Mouse (Mus musculus): ENCODE results near the gene Cd44. TPM values are rescaled to one million over a fixed set of nuclear protein-coding genes. Genes with fewer than 3 reads are reported as not detected.

Cd44 gene
- polyA plus RNA-seq, 1 experiment from 2014 or later, result 2.0 TPM

DNA sequence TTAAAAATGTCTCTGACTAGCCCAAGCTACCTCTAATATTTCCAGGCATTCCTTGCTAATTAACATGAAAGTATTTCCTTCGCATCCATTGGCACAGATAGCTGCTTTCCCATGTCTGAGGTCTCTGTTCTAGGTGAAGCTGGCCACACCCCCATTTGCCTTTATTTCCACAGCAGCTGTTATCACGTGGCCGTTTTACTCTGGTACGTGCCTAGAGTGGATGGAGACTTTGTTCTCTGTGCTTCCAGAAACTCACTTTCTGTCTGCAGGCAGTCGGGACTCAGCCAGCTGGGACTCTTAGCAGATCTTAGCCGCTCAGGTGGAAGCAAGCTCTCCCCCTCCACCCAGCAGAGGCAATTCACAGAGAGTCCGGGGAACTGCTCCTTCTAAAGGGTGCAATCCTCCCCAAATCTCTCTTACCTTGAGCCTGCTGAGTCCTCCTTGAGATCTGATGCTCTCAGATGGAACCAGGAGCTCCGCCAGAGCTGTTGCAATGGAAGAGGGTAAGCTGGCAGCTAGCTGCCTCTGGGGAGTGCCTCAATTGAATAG, 39.4 kb upstream of the Cd44 start:
- Histone ChIP-seq H3K27me3 (ENCODE audit: control insufficient read depth, insufficient read depth, low read length) (no peaks in the 10 kb centered on the region), H3K4me2 (ENCODE audit: low read depth, low read length, severe bottlenecking) (no peak overlapping the region), H3K9ac (ENCODE audit: low read length) (no peak overlapping the region), H3K9me3 (ENCODE audit: control insufficient read depth, low read length) (no peaks in the 10 kb centered on the region), H3K27ac (ENCODE audit: low read depth, low read length) (no peak overlapping the region), H3K36me3 (ENCODE audit: control insufficient read depth, insufficient read depth, low read length) (no peaks in the 10 kb centered on the region), H3K4me3 (ENCODE audit: low read depth, low read length) (no peak overlapping the region), H3K4me1 (replicated peaks; ENCODE audit: control insufficient read depth, insufficient read depth, low read length) (no peaks in the 10 kb centered on the region)
- WGBS, result 76% methylated on average over 8 of the region's 8 CpGs
- ATAC-seq (replicated peaks; ENCODE audit: low FRiP score), result no peak
- DNase-seq (ENCODE audit: low spot score), result no peak

DNA sequence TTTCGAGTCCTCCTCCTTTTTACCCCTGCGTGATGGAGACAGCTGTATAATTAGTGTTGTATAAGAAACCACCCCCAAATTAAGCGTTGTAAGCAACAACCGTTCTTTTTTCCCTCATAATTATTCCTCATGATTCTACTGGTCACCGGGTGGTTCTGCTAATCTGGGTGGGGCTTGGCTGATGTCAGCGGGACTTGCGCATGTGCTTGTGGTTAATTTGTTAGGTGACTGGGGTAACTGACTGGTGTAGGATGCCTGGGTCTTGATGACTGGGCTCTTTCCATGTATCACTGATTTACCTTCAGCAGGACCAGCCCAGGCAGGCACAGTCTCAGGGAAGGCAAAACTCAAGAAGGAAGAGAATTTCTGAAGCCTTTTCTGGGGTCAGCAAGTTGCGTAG, 38.7 kb upstream of the Cd44 start:
- no peak overlapping the region for H3K9ac ChIP-seq (ENCODE audit: low read length)
- H3K4me1 ChIP-seq (replicated peaks; ENCODE audit: control insufficient read depth, insufficient read depth, low read length), result no peaks in the 10 kb centered on the region
- ATAC-seq (replicated peaks; ENCODE audit: low FRiP score) (no peak), DNase-seq (ENCODE audit: low spot score) (no peak)
- H3K27ac ChIP-seq (ENCODE audit: low read depth, low read length), result no peak overlapping the region
- H3K4me2 ChIP-seq (ENCODE audit: low read depth, low read length, severe bottlenecking), result no peak overlapping the region
- H3K27me3 ChIP-seq (ENCODE audit: control insufficient read depth, insufficient read depth, low read length), result no peaks in the 10 kb centered on the region
- H3K36me3 ChIP-seq (ENCODE audit: control insufficient read depth, insufficient read depth, low read length), result no peaks in the 10 kb centered on the region
- WGBS, result 84% methylated on average over 8 of the region's 8 CpGs
- no peaks in the 10 kb centered on the region for H3K9me3 ChIP-seq (ENCODE audit: control insufficient read depth, low read length)
- H3K4me3 ChIP-seq (ENCODE audit: low read depth, low read length), result no peak overlapping the region

DNA sequence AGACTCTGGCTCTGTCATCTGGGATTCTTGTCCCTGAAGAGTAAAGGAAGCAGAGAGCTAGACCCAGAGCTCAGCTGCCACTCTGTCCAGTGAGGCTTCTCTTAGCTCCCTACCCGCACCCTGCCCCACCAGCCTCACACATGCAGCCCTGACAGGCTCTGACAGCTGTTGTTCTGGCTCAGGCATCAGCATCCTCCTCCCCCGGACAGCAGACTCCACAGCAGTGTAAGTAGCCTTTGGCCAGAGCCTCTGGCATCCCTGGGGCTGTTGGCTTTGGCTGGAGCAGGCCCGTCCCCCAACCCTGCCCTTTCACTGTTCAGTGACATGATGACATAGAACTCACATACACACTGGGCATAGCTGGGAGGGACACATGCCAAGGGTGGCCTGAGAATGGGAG, 35.4 kb upstream of the Cd44 start:
- Histone ChIP-seq H3K27ac (ENCODE audit: low read depth, low read length) (no peak overlapping the region), H3K4me1 (replicated peaks; ENCODE audit: control insufficient read depth, insufficient read depth, low read length) (no peaks in the 10 kb centered on the region), H3K4me3 (ENCODE audit: low read depth, low read length) (no peak overlapping the region), H3K27me3 (ENCODE audit: control insufficient read depth, insufficient read depth, low read length) (no peaks in the 10 kb centered on the region), H3K36me3 (ENCODE audit: control insufficient read depth, insufficient read depth, low read length) (no peaks in the 10 kb centered on the region), H3K9me3 (ENCODE audit: control insufficient read depth, low read length) (no peaks in the 10 kb centered on the region), H3K9ac (ENCODE audit: low read length) (no peak overlapping the region), H3K4me2 (ENCODE audit: low read depth, low read length, severe bottlenecking) (no peak overlapping the region)
- ATAC-seq (replicated peaks; ENCODE audit: low FRiP score), result no peak
- DNase-seq (ENCODE audit: low spot score), result no peak
- 73% methylated on average over 3 of the region's 3 CpGs for WGBS

DNA sequence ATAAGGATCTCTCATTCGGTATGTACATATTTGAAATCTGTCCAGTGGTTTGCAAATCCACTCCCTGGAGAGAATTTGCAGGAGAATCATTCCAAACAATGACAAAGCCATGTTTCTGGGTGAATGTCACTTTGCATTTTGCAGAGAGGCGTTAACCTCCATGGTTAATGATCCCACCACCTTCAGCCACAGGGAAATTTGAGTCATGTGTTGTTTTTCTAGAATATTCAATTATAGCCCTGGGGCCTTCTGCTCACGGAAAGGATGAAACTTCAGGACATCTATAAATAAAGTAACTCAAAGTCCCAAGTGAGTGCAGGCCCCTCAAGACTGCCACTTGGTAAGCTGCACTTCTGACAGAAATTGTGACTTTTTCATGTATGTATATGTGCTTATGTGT, 33.4 kb upstream of the Cd44 start:
- WGBS, result 78% methylated on average over 3 of the region's 3 CpGs
- Histone ChIP-seq H3K9ac (ENCODE audit: low read length) (no peak overlapping the region), H3K27ac (ENCODE audit: low read depth, low read length) (no peak overlapping the region), H3K9me3 (ENCODE audit: control insufficient read depth, low read length) (no peaks in the 10 kb centered on the region), H3K36me3 (ENCODE audit: control insufficient read depth, insufficient read depth, low read length) (no peaks in the 10 kb centered on the region), H3K27me3 (ENCODE audit: control insufficient read depth, insufficient read depth, low read length) (no peaks in the 10 kb centered on the region), H3K4me3 (ENCODE audit: low read depth, low read length) (no peak overlapping the region), H3K4me1 (replicated peaks; ENCODE audit: control insufficient read depth, insufficient read depth, low read length) (no peaks in the 10 kb centered on the region), H3K4me2 (ENCODE audit: low read depth, low read length, severe bottlenecking) (no peak overlapping the region)
- DNase-seq (ENCODE audit: low spot score) (no peak), ATAC-seq (replicated peaks; ENCODE audit: low FRiP score) (no peak)

DNA sequence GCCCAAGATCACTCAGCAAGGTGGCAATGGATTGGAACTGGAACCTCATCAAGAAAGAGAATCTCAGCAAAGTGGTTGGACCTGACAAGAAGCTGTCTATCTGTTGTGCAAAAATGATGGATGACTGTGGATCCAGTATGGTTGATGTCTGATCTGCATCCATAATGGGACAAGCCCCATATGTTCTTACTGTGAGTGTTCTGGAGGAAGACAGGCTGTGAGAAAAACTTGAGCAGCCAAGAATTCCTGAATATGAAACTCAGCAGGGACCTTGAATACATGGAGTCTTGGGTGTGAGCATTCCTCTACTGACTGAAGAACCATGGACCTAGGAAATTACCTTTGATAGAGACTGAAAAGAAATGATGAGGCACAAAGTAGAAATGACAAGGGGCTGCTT, 32.3 kb upstream of the Cd44 start:
- no peak overlapping the region for H3K9ac ChIP-seq (ENCODE audit: low read length)
- no peaks in the 10 kb centered on the region for H3K36me3 ChIP-seq (ENCODE audit: control insufficient read depth, insufficient read depth, low read length)
- DNase-seq (ENCODE audit: low spot score), result no peak
- no peak overlapping the region for H3K4me2 ChIP-seq (ENCODE audit: low read depth, low read length, severe bottlenecking)
- H3K4me1 ChIP-seq (replicated peaks; ENCODE audit: control insufficient read depth, insufficient read depth, low read length), result no peaks in the 10 kb centered on the region
- H3K4me3 ChIP-seq (ENCODE audit: low read depth, low read length), result no peak overlapping the region
- H3K27ac ChIP-seq (ENCODE audit: low read depth, low read length), result no peak overlapping the region
- no peaks in the 10 kb centered on the region for H3K9me3 ChIP-seq (ENCODE audit: control insufficient read depth, low read length)
- no peaks in the 10 kb centered on the region for H3K27me3 ChIP-seq (ENCODE audit: control insufficient read depth, insufficient read depth, low read length)
- no peak for ATAC-seq (replicated peaks; ENCODE audit: low FRiP score)

DNA sequence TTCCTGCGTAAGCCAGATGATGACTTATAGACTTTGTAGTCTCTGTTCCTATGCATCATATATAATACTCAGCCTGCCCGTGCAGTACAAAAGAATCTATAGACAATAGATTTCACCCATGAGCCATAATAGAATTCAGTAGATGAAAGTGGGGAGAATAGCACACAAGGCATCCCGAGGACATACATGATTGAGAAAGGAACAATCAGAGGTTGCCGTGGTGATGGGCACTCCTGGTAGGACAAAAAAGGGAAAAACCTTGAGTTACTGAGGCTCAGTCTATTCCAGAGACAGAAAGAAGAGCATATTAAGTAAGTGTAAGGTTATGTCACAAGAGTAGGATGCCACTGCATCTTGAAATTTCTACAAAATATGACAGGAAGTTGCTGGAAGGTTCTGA, 31.7 kb upstream of the Cd44 start:
- Histone ChIP-seq H3K4me2 (ENCODE audit: low read depth, low read length, severe bottlenecking) (no peak overlapping the region), H3K4me3 (ENCODE audit: low read depth, low read length) (no peak overlapping the region), H3K36me3 (ENCODE audit: control insufficient read depth, insufficient read depth, low read length) (no peaks in the 10 kb centered on the region), H3K4me1 (replicated peaks; ENCODE audit: control insufficient read depth, insufficient read depth, low read length) (no peaks in the 10 kb centered on the region), H3K27me3 (ENCODE audit: control insufficient read depth, insufficient read depth, low read length) (no peaks in the 10 kb centered on the region), H3K9me3 (ENCODE audit: control insufficient read depth, low read length) (no peaks in the 10 kb centered on the region), H3K9ac (ENCODE audit: low read length) (no peak overlapping the region), H3K27ac (ENCODE audit: low read depth, low read length) (no peak overlapping the region)
- DNase-seq (ENCODE audit: low spot score) (no peak), ATAC-seq (replicated peaks; ENCODE audit: low FRiP score) (no peak)
- 60% methylated on average over 4 of the region's 4 CpGs for WGBS

DNA sequence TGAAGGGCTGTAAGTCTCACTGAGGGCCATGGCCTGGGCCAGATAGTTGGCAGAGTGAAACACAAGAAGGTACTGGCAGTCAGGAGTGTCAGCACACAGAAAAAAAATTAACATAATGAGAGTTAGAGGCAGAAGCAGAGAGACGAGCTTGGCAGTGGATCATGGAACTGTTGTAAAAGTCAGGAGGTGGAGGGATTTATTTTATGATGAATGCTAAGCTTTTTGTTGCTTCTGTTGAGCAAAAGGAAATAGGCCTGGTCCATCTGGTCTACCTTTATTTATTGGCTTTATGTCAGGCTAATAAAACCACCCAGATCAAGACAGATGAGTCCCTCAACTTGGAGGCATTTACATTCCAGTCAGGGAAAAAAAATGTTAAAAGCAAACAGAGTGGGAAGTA, 31.2 kb upstream of the Cd44 start:
- DNase-seq (ENCODE audit: low spot score), result no peak
- no peaks in the 10 kb centered on the region for H3K27me3 ChIP-seq (ENCODE audit: control insufficient read depth, insufficient read depth, low read length)
- no peak overlapping the region for H3K4me3 ChIP-seq (ENCODE audit: low read depth, low read length)
- ATAC-seq (replicated peaks; ENCODE audit: low FRiP score), result no peak
- H3K27ac ChIP-seq (ENCODE audit: low read depth, low read length), result no peak overlapping the region
- no peaks in the 10 kb centered on the region for H3K4me1 ChIP-seq (replicated peaks; ENCODE audit: control insufficient read depth, insufficient read depth, low read length)
- no peak overlapping the region for H3K9ac ChIP-seq (ENCODE audit: low read length)
- H3K36me3 ChIP-seq (ENCODE audit: control insufficient read depth, insufficient read depth, low read length), result no peaks in the 10 kb centered on the region
- H3K9me3 ChIP-seq (ENCODE audit: control insufficient read depth, low read length), result no peaks in the 10 kb centered on the region
- H3K4me2 ChIP-seq (ENCODE audit: low read depth, low read length, severe bottlenecking), result no peak overlapping the region
- 56% methylated on average over 1 of the region's 1 CpGs for WGBS

DNA sequence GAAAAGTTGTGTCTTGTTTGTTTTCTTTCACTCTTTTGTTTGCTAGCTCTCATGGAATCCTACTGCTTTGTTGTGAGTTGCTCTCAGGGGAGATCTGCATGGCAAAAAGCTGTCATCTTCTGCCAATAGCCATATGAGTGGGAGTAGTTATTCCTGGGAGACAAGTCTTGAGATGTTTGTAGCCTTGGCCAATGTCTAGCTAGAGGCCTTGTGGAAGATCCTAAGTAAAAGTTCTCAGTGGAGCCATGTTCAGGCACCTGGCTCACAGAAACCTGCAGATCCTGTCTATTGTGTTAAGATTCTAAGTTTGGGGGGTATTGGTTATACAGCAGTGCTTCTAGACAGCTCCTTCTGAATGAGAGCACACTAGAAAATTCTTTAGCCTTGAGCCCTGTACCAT, 26.7 kb upstream of the Cd44 start:
- DNase-seq (ENCODE audit: low spot score) (no peak), ATAC-seq (replicated peaks; ENCODE audit: low FRiP score) (no peak)
- H3K4me2 ChIP-seq (ENCODE audit: low read depth, low read length, severe bottlenecking), result no peak overlapping the region
- no peaks in the 10 kb centered on the region for H3K27me3 ChIP-seq (ENCODE audit: control insufficient read depth, insufficient read depth, low read length)
- H3K4me3 ChIP-seq (ENCODE audit: low read depth, low read length), result no peak overlapping the region
- H3K27ac ChIP-seq (ENCODE audit: low read depth, low read length), result no peak overlapping the region
- H3K36me3 ChIP-seq (ENCODE audit: control insufficient read depth, insufficient read depth, low read length), result no peaks in the 10 kb centered on the region
- no peaks in the 10 kb centered on the region for H3K9me3 ChIP-seq (ENCODE audit: control insufficient read depth, low read length)
- no peak overlapping the region for H3K9ac ChIP-seq (ENCODE audit: low read length)
- H3K4me1 ChIP-seq (replicated peaks; ENCODE audit: control insufficient read depth, insufficient read depth, low read length), result no peaks in the 10 kb centered on the region

DNA sequence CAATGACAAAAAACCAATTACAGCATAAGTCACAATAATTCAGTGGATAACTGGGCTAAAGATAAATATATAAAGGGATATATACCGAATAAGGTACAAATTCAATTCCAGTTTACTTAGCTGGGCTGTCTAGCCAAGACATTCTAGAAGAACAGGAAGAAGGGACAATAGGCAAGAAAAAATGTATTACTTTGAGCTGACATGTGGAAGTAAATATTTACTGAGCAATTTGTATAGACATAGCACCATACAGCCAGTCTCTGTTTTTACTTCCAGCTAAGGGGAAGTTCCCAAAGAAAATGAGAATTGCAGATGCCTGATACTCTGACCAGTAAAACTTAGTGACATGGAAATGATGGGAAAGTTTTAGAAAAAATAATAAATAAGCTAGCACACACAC, 23.0 kb upstream of the Cd44 start:
- WGBS, result 82% methylated on average over 1 of the region's 1 CpGs
- ATAC-seq (replicated peaks; ENCODE audit: low FRiP score) (no peak), DNase-seq (ENCODE audit: low spot score) (no peak)
- no peak overlapping the region for H3K9ac ChIP-seq (ENCODE audit: low read length)
- H3K4me2 ChIP-seq (ENCODE audit: low read depth, low read length, severe bottlenecking), result no peak overlapping the region
- no peak overlapping the region for H3K4me3 ChIP-seq (ENCODE audit: low read depth, low read length)
- H3K27me3 ChIP-seq (ENCODE audit: control insufficient read depth, insufficient read depth, low read length), result no peaks in the 10 kb centered on the region
- H3K27ac ChIP-seq (ENCODE audit: low read depth, low read length), result no peak overlapping the region
- no peaks in the 10 kb centered on the region for H3K9me3 ChIP-seq (ENCODE audit: control insufficient read depth, low read length)
- no peaks in the 10 kb centered on the region for H3K36me3 ChIP-seq (ENCODE audit: control insufficient read depth, insufficient read depth, low read length)
- no peaks in the 10 kb centered on the region for H3K4me1 ChIP-seq (replicated peaks; ENCODE audit: control insufficient read depth, insufficient read depth, low read length)

All from forebrain, embryonic 11.5 days (tissue).